Mouse (Mus musculus): Measurements from ENCODE around the gene Rab34.
A peak's percentile ranks its signal among the peaks of the same experiment; 100 is the strongest.
"Not testable (repeated sequence)": the region's sequence is repeated elsewhere in the genome, so short reads cannot be mapped to it uniquely, and the experiment has no call there.

Rab34 gene

DNA sequence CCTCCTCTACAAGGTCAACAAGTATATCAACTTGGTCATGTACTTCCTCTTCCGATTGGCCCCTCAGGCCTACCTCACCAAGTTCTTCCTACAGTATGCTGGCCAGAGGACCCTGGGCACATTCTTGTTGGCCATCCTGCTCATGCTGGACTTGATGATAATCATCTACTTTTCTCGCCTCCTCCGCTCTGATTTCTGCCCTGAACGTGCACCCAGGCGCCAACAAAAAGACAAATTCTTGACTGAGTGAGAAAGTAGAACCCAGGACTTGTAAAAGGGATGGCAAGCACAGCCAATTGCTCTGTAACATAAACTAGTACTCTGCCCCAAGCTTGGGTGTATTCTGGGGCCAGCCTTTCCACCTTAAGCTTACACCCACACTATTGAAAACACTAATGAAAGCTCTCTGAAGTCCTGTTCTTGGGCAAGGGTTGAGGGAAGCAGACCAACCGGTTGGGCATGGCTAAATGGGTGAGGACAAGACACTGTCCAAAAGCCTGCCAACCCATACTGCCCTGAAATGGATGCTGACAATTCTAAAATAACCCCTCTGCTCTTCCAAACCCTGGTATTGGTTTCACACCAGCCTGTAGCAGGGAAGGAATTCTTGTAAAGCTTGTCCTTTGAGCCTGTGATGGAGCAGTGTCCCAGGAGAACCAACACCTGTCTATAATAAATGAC, 8.0 kb upstream of the Rab34 start:
- DNase-seq (ENCODE audit: extremely low spot score, low spot score), result no peak

DNA sequence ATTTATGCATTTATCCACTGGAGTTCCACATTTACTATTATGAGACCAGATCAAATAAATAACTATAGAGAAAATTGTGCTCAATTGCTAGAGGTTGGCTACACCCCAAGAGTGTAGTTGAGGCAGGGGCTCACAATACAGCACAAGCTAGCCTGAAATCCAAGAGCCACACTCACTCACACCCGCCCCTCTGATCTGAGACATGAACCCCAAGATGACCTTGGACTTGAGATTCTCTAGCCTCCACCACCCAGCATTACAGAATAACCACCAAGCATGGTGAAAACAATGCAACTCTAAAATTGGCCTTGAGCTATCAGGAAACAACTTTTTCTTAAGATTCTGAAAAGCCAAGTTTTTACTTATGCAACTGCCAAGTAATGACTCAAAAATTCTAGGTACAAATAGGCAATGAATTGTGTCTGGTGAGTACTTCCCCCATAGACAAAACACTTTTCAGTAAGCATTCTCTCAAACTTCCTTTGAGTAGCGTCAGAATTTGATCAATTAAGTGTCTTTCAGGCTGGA, 6.3 kb upstream of the Rab34 start:
- DNase-seq (ENCODE audit: extremely low spot score, low spot score), result no peak

DNA sequence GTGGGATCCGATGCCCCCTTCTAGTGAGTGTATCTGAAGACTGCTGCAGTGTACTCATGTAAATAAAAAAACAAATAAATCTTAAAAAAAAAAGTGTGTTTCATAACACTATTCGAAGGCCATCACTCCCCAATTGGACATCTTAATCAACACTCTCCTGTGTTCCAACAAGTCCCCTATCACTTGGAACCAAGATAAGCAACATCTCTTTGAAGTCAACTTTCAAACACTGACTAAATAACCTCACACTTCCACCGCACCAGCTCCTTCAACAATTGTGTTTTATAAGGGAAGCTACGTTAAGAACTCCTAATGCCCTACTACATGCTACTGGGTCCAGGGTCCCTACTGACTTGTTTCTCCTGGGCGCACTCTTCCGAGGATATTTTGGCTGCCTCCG, 5.8 kb upstream of the Rab34 start:
- DNase-seq (ENCODE audit: extremely low spot score, low spot score), result no peak

DNA sequence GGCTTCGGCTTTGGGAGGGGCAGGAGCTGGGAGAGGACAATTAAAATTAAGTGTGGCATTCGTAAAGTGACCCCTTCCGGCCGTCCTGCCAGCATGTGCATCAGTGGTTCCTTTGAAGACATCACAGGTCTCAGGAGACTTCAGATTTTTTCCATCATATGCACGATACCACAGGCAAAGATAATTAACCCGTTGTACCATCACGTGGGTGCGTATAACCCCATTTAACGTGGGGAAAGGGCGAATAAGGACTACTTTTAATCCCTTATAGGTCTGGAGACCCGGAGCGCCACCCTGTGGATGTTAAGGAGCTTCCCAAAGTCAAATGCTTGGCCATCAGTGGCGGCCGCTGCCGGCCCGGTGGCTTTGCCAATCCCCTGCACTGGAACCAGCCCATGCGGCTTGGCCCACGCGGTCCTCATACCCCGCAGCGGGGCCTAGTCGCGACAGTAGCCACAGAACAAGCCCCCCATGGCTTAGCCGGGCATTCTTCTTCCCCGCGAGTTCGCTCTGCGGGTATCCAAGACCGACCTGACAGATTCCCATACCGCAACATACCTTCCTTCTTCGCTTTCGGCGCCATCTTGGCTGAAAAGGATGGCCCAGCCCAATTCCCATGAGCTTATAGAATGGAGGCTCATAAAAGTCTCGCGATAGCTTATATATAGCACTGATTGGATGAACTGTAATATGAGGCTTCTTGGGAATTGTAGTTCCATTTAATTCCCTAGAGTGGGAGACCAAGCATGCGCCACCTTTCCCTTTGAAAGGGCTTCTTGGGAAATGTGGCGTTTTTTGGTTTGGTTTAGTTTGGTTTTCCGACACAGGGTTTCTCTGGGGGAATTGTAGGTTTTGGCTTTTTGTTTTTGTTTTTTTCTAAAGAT, 5.0 kb upstream of the Rab34 start, which contains the start of gene Rpl23a:
Gene Rpl23a, minus strand, starts transcription at position 624 of the 884 bp plus-strand sequence.
- DNase-seq (ENCODE audit: extremely low spot score, low spot score), result peak; percentile 90

DNA sequence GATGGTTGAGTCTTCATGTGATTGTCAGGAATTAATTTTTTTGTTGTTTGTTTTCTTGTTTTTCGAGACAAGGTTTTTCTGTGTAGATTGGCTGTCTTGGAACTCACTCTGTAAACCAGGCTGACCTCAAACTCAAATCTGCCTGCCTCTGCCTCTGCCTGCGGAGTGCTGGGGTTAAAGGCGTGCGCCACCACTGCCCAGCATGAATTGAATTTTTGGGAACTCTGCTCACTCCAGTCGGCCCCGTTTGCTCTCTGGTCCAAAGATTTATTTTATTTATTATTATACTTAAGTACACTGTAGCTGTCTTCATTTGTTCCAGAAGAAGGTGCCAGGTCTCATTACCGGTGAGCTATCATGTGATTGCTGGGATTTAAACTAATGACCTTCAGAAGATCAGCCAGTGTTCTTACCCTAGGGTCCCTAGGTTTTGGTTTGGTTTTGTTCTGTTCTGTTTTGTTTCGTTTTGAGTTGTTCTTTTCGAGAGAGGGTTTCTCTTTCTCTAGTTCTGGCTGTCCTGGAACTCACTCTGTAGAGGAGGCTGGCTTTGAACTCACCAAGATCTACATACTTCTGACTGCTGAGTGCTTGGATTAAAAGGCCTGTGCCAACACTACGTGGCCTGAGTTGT, 4.2 kb upstream of the Rab34 start:
- DNase-seq (ENCODE audit: extremely low spot score, low spot score), result no peak

DNA sequence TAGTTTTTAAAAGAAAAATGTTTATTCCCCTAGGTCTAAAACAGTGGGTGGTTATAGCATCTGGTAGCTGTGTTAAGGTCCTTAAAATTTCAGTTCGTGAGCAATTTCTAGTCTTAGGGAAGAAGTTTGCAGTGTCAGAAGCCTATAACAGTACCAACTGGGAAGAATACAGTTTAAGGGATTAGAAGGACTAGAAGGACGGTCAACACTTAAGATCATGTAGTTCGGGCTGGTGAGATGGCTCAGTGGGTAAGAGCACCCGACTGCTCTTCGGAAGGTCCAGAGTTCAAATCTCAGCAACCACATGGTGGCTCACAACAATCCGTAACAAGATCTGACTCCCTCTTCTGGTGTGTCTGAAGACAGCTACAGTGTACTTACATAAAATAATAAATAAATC, 3.5 kb upstream of the Rab34 start:
- not testable (repeated sequence) for DNase-seq (ENCODE audit: extremely low spot score, low spot score)

DNA sequence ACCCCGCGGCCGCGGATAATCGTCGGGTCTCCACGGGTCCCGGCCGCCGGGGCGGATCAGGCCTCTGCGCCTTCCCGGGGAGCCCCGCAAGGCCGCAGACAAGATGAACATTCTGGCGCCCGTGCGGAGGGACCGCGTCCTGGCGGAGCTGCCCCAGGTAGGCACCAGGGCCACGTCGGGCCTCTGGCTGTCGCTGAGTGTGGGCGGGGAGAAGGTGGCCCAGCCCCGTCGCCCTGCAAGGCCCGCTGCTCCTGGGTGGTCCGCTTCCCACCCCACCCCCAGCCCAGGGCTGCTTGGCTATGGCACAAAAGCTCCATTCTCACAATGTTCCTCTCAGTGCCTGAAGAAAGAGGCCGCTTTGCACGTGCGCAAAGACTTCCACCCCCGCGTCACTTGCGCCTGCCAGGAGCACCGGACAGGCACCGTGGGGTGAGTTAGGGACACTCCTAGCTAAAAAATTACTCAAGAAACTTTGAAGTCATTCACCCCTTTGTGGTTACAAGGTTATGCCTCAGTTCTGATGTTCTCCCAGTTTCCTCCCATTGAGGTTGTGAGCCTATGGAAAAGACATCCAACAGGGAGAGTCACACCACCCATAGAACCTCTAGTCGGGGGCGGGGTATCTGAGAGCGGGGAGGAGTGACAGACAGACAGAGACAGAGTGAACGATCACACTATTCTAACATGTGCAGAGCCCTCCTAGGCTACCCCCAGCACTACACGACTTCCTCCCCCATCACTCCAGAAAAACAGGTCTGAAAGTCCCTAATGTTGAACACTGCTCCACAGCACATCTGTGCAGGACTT, 1.2 kb downstream of the Rab34 start:
- DNase-seq (ENCODE audit: extremely low spot score, low spot score), result peak; percentile 94

DNA sequence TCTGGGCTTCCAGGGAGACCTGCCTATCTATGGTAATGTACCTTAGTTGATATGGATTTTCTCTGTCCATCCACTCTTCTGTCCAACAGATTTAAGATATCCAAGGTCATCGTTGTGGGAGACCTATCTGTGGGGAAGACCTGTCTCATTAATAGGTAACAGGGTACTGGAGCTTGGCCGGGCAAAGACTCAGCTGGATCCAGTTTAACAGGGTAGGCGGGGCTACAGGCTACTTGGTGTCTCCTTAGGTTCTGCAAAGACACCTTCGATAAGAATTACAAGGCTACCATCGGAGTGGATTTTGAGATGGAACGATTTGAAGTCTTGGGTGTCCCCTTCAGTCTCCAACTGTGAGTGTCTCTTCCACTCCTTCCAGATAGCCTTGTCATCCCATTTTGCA, 1.8 kb downstream of the Rab34 start:
- no peak for DNase-seq (ENCODE audit: extremely low spot score, low spot score)

DNA sequence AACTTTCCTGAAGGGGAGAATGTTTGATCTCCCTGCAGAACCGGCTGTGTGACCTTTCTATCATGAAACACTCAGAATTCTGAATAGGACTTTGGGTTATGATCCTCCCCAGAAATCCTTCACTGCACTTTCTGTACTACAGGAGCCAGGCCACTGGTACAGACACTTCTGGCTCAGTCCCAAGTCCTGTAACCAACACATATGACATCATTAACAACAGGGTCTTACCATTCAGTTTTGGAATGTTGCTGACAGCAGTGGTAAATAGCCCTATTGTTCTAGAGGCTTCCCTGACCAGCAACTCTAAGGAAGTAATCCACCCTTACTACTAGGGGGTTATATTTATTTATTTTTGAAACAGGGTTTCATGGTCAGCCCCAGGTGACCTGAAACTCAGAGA, 4.9 kb downstream of the Rab34 start, which contains the start of gene Proca1:
Gene Proca1, plus strand, starts transcription at position 280 of the 400 bp plus-strand sequence.
- DNase-seq (ENCODE audit: extremely low spot score, low spot score), result no peak

DNA sequence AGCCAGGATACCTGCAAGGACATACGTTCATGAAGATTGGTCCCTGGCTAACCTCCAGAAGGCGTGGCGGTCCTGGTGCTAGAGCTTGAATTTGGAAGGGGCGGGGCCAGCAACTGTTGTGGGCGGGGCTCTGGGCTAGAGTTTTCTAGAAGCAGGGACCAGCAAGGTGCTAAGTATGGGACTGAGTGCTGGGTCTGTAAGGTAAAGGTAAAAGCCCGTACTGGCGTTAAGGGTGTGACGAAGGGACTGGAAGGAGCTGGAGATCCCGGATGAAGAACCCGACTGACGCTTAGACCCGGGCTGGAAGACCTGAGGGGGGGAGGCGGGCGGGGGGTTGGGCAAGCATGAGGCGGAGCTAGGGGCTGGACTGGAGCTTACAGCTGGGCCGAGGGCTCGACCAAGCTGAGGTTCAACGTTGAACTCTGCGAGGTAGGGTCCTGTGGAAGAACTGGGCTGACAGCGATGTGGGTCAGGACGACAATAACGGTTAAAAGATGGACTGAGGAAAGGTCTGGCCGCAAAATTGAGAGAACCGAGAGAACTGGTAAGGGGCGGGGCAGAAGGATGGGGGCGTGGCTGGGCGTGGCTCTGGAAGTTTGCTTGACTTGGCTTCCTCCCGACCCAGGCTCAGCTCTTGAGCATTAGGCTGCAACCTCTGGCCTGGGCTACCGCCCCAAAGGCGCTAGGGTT, 6.3 kb downstream of the Rab34 start:
- DNase-seq (ENCODE audit: extremely low spot score, low spot score), result peak; percentile 78

DNA sequence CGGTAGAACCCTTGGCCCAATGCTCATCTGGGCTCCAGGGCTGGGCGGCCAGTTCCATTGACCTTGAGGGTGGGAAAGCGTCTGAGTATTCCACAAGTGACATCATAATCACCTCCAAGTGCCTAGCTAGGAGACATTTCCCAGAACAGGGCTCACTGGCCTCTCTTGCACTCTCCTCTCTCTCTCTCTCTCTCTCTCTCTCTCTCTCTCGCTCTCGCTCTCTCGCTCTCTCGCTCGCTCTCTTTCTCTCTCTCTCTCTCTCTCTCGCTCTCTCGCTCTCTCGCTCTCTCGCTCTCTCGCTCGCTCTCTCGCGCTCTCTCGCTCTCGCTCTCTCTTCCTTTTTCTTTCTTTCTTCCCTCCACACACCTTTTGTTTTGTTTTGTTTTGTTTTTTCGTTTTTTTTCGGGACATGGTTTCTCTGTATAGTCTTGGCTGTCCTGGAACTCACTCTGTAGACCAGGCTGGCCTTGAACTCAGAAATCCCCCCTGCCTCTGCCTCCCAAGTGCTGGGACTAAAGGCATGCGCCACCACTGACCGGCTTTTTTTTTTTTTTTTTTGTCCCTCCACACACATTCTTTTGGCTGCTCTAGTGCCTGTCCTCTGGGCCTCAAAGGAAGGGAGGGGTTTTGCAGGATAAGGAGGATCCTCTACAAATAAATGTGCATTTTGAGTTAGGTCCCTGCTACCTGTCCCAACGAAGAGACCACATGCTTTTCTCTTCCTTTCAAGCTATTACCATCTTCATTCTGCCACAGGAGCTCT, 7.1 kb downstream of the Rab34 start:
- no peak for DNase-seq (ENCODE audit: extremely low spot score, low spot score)

DNA sequence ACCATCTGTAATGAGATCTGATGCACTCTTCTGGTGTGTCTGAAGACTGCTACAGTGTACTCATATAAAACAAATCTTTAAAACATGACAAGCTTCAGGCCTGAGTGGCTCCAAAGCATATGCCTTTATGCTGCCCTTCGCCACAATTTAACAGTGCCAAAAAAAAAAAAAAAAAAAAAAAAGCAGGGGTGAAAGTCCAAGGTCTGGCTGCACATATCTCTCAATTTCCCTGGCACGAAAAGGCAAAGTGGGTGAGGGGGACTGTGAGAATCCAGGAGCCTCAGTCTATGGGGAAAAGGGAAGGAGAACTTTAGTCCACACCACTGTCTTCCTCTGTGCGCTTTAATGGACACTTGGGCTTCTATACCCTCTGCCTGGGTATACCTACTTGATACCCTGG, 14.1 kb downstream of the Rab34 start:
- DNase-seq (ENCODE audit: extremely low spot score, low spot score), result no peak

DNA sequence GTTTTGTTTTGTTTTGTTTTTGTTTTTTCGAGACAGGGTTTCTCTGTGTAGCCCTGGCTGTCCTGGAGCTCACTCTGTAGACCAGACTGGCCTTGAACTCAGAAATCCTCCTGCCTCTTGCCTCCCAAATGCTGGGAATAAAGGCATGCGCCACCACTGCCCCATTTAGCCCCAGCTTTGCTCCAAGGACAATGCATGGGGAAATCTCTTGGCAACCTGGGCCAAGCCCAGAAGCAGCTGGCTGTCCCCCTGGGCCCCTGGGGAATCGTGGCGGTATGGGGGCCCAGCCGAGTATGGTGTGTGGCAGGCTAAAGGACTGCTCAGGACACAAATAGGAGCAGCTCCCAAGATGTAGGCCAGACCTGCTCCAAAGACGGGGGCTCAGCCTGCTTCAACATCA, 16.1 kb downstream of the Rab34 start:
- DNase-seq (ENCODE audit: extremely low spot score, low spot score), result no peak

DNA sequence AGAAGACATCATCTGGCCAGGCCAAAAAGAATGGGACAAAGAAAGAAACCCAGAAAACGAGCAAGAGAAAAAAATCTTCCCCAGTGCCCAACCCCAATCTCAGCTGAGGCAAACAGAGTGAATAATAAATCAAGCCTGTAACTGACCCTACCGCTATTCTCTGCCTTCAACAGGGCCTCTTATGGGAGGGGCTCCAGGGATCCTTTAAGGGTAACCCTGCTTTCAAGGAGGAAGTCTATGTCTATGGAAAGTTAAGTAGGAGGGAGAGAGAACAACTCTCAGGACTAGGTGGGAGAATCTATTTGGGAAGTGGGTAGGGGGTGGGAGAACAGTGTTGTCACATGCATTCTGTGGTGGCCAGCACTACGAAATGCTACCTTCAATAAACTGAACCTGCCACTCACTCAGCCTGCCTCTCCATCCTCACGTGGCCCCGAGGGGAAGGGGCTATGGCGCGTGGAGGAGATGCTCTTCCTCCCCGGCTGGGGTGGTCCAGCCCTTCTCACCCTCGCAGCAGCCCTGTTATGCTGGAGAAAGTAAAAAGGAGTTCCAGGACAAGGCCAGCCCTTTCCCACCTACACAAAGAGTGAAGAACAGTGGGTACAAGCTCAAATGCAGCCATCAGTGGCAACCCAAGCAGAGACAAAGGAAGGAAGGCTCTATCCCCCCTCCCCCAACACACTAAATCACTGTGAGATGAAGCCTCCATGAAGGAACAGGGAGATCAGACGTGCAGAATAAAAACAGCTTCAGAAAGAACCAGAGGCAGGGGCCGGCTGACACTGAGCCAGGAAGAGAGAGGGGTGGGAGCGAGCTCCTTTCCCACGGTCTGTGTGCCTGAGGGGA, 17.4 kb downstream of the Rab34 start:
- peak; percentile 48 for DNase-seq (ENCODE audit: extremely low spot score, low spot score)

DNA sequence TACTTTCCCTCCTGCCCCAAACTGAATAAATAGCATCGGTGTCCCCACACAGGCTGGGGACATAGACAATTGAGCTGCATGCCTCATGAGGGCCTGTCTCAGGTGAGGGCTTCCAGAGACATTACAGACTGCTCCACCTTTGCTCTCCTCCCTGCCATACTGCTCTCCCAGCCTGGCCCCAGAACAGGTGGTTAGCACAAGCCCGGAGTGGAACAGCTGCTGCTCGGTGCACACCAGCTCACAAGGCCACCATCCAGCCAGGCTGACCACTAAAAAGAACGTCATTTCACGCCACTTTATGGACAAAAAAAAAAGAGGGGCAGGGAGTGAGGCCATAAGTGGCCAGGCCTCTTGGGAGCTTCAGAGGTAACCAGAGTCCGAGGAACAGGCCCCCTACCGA, 19.0 kb downstream of the Rab34 start:
- no peak for DNase-seq (ENCODE audit: extremely low spot score, low spot score)

DNA sequence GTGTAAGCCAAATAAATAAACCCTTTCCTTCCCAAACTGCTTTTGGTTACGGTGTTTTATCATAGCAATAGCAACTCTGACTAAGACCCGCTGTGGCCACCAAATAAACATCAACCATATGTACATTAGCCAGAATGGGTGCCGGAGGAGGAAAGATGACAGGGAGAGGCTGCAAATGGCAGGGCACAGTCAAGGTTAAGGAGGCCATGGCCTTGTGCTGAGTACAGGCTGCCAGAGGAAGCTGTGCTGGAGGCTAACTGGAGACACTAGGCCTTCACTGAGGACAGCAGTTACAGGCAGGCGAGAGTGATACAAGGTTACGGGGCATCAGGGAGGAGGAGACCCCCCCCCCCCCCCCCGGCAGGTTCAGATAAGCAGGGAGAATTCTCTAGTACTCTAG, 21.7 kb downstream of the Rab34 start:
- DNase-seq (ENCODE audit: extremely low spot score, low spot score), result no peak

DNA sequence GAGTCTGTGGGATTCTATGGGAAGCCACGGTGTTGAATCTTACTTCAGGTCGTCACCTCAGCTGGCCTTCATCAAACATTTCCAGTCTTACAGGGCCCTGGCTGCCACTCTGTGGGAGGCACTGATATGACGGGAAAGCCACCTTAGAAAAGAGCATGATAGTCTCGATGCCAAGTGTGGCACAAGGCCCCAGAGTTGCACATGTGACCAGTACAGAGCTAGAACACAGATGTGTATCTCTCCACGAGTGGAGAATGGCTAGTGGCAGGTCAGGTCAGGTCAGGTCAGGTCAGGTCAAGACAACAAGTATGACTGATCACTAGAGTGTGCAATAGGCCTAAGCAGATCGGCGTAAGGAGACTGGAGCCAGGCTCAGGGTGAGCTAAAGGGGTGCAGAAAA, 22.4 kb downstream of the Rab34 start:
- no peak for DNase-seq (ENCODE audit: extremely low spot score, low spot score)

DNA sequence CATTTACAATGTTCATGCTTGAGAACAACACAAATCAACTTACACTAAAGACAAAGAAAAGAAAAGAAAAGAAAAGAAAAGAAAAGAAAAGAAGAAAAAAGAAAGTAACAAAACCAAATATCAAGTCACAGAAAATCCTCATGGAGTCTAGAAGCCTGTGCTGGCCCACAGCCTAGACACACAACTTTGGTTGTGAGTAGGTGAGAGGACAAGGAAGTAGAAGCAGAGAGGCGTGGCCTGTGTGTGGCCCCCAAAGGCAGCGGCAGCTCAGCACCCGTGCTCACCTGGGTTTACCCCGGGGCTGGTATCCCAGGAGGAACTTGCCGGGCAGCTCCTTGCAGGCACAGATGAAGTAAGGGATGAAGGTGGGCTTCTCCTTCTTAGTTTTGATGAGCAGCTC, 23.3 kb downstream of the Rab34 start:
- no peak for DNase-seq (ENCODE audit: extremely low spot score, low spot score)

Measured in neural tube, embryonic 10.5 days (tissue).